Mouse (Mus musculus) liver, embryonic 16.5 days (tissue): ENCODE measurements around the gene Ntmt1. TPM values are rescaled to one million over a fixed set of nuclear protein-coding genes. Genes with fewer than 3 reads are reported as not detected.

ENCODE experiments used
- ATAC-seq: fragments of 200-750 bp; cut with Nextera tagmentation; 2 replicates; pipeline ENCODE4 v1.8.0; 2017; ENCODE audit warnings: low read depth, mild to moderate bottlenecking, moderate number of reproducible peaks, moderate library complexity
- H3K27ac ChIP-seq: fragments of 300-500 bp; sonication (generic); 2 replicates; pipeline ENCODE4 v1.5.1; 2014; ENCODE audit warnings: mild to moderate bottlenecking, low read length
- H3K27me3 ChIP-seq: fragments of 300-500 bp; sonication (generic); 2 replicates; pipeline ENCODE4 v1.6.1; 2014; ENCODE audit warnings: low read depth, low read length, mixed read lengths; ENCODE audit not compliant: control insufficient read depth, insufficient read depth
- H3K36me3 ChIP-seq: fragments of 300-500 bp; sonication (generic); 2 replicates; pipeline ENCODE4 v1.6.1; 2014; ENCODE audit warnings: mild to moderate bottlenecking; ENCODE audit not compliant: control insufficient read depth, insufficient read depth
- H3K4me1 ChIP-seq: fragments of 300-500 bp; sonication (generic); 2 replicates; pipeline ENCODE4 v1.6.1; 2014; ENCODE audit warnings: low read depth, low read length, mixed read lengths; ENCODE audit not compliant: control insufficient read depth
- H3K4me2 ChIP-seq: fragments of 300-500 bp; sonication (generic); 2 replicates; pipeline ENCODE4 v1.6.1; 2014; ENCODE audit warnings: low read depth, low read length, mixed read lengths
- H3K4me3 ChIP-seq: fragments of 300-500 bp; sonication (generic); 2 replicates; pipeline ENCODE4 v1.5.1; 2014; ENCODE audit warnings: low read depth, mild to moderate bottlenecking, low read length
- H3K9ac ChIP-seq: fragments of 300-500 bp; sonication (generic); 2 replicates; pipeline ENCODE4 v1.6.1; 2014; ENCODE audit warnings: low read depth, low read length
- H3K9me3 ChIP-seq: fragments of 300-500 bp; sonication (generic); replicated peaks from 2 replicates; pipeline ENCODE4 v1.6.1; 2016; ENCODE audit warnings: low read length; ENCODE audit not compliant: control insufficient read depth
- WGBS: fragments of 180-500 bp; shearing (Covaris S2); extraction: QIAGEN DNeasy Blood & Tissue Kit; methylation state at CpG from one replicate; pipeline ENCODE4 v1.1.7; 2014; ENCODE audit not compliant: insufficient replicate concordance; 5-methylcytosine and 5-hydroxymethylcytosine counted together
- polyA plus RNA-seq: library from polyadenylated mRNA; unstranded; fragments of >200 nt; fragmentation: Nextera tagmentation; extraction: Ambion mirVana; gene quantifications from 2 replicates; pipeline ENCODE4 v1.2.1, GENCODE M21; 2015

The Ntmt1 gene
- polyA plus RNA-seq, 1 experiment from 2014 or later = 24.9 TPM

GRCm38 (mm10) chr2:30795271-30795888 lies 12.2 kb upstream of the Ntmt1 start:
- H3K4me3 ChIP-seq = peak overlapping the region; percentile 51
- H3K9me3 ChIP-seq = no peaks in the 10 kb centered on the region
- H3K4me1 ChIP-seq = peaks cover 15% of the 10 kb centered on the region
- peak overlapping the region; percentile 69 for H3K4me2 ChIP-seq
- H3K27me3 ChIP-seq = peaks cover 42% of the 10 kb centered on the region
- WGBS = 63% methylated on average over 7 of the region's 7 CpGs
- no peaks in the 10 kb centered on the region for H3K36me3 ChIP-seq
- no peak overlapping the region for H3K27ac ChIP-seq
- no peak overlapping the region for H3K9ac ChIP-seq
- no peak for ATAC-seq

- H3K27ac ChIP-seq = no peak overlapping the region
- peaks cover 15% of the 10 kb centered on the region for H3K4me1 ChIP-seq
- no peaks in the 10 kb centered on the region for H3K36me3 ChIP-seq
- peaks cover 47% of the 10 kb centered on the region for H3K27me3 ChIP-seq
- H3K9ac ChIP-seq = no peak overlapping the region
- H3K4me3 ChIP-seq = no peak overlapping the region
- WGBS = 59% methylated on average over 5 of the region's 5 CpGs
- no peak for ATAC-seq
- no peaks in the 10 kb centered on the region for H3K9me3 ChIP-seq
- H3K4me2 ChIP-seq = no peak overlapping the region
Observed at GRCm38 (mm10) chr2:30795889-30796275, 11.7 kb upstream of the Ntmt1 start.

- WGBS = 2% methylated on average over 11 of the region's 11 CpGs
- Histone ChIP-seq H3K27me3 (peaks cover 52% of the 10 kb centered on the region), H3K9me3 (no peaks in the 10 kb centered on the region), H3K4me2 (peak overlapping the region; percentile 37; the same call in 1 of the 2 replicates), H3K4me1 (peaks cover 15% of the 10 kb centered on the region), H3K36me3 (no peaks in the 10 kb centered on the region), H3K4me3 (no peak overlapping the region), H3K9ac (no peak overlapping the region), H3K27ac (no peak overlapping the region)
- ATAC-seq = peak; percentile 54
Observed at GRCm38 (mm10) chr2:30796382-30796781, 11.2 kb upstream of the Ntmt1 start.

GRCm38 (mm10) chr2:30799456-30799855 lies 8.2 kb upstream of the Ntmt1 start:
- Histone ChIP-seq H3K4me1 (peaks cover 15% of the 10 kb centered on the region), H3K9me3 (no peaks in the 10 kb centered on the region), H3K27me3 (peaks cover 77% of the 10 kb centered on the region), H3K4me2 (no peak overlapping the region), H3K4me3 (no peak overlapping the region), H3K9ac (no peak overlapping the region), H3K27ac (no peak overlapping the region), H3K36me3 (no peaks in the 10 kb centered on the region)
- no peak for ATAC-seq
- 55% methylated on average over 3 of the region's 3 CpGs for WGBS

GRCm38 (mm10) chr2:30800671-30801066 lies 7.0 kb upstream of the Ntmt1 start:
- H3K27me3 ChIP-seq = peaks cover 77% of the 10 kb centered on the region
- ATAC-seq = no peak
- H3K4me3 ChIP-seq = no peak overlapping the region; the same call in 1 of the 2 replicates

GRCm38 (mm10) chr2:30801067-30801852 lies 6.4 kb upstream of the Ntmt1 start:
- Histone ChIP-seq H3K4me3 (peak overlapping the region; percentile 46), H3K4me1 (peaks cover 5% of the 10 kb centered on the region), H3K4me2 (peak overlapping the region; percentile 59), H3K9ac (peak overlapping the region; percentile 15; the same call in 1 of the 2 replicates), H3K9me3 (no peaks in the 10 kb centered on the region), H3K27ac (no peak overlapping the region), H3K27me3 (peaks cover 74% of the 10 kb centered on the region), H3K36me3 (no peaks in the 10 kb centered on the region)
- peak; percentile 43; the same call in 1 of the 2 replicates for ATAC-seq
- WGBS = under 1% methylated on average over 68 of the region's 77 CpGs

More at GRCm38 (mm10) chr2:30800671-30801066, 7.0 kb upstream of the Ntmt1 start:
- Histone ChIP-seq H3K4me2 (peak overlapping the region; percentile 59; the same call in 1 of the 2 replicates), H3K9ac (no peak overlapping the region), H3K36me3 (no peaks in the 10 kb centered on the region), H3K9me3 (no peaks in the 10 kb centered on the region), H3K4me1 (peaks cover 6% of the 10 kb centered on the region), H3K27ac (no peak overlapping the region)
- 22% methylated on average over 7 of the region's 7 CpGs for WGBS

- Histone ChIP-seq H3K9ac (no peak within 1 kb of the TSS), H3K9me3 (no peaks in the 10 kb centered on the region), H3K4me2 (no peak within 1 kb of the TSS), H3K36me3 (no peaks in the 10 kb centered on the region), H3K4me1 (peaks cover 14% of the 10 kb centered on the region), H3K27ac (no peak within 1 kb of the TSS), H3K4me3 (no peak within 1 kb of the TSS), H3K27me3 (peaks cover 57% of the 10 kb centered on the region)
- no peak for ATAC-seq
- 61% methylated on average over 3 of the region's 3 CpGs for WGBS
Observed at GRCm38 (mm10) chr2:30803604-30804003, 4.0 kb upstream of the Ntmt1 start, which contains the start of gene 1700001O22Rik. 1700001O22Rik (minus strand) TSS chr2:30803661.

GRCm38 (mm10) chr2:30805983-30806382 lies 1.6 kb upstream of the Ntmt1 start:
- 92% methylated on average over 2 of the region's 2 CpGs for WGBS
- no peak overlapping the region for H3K9ac ChIP-seq
- no peak overlapping the region for H3K4me3 ChIP-seq

GRCm38 (mm10) chr2:30807147-30807647 lies 429 bp upstream of the Ntmt1 start:
- no peaks in the 10 kb centered on the region for H3K9me3 ChIP-seq
- H3K9ac ChIP-seq = peak overlapping the region; percentile 60
- no peak for ATAC-seq
- H3K27me3 ChIP-seq = peaks cover 21% of the 10 kb centered on the region
- H3K4me2 ChIP-seq = peak overlapping the region; percentile 90
- H3K36me3 ChIP-seq = no peaks in the 10 kb centered on the region
- H3K27ac ChIP-seq = no peak overlapping the region; the same call in 1 of the 2 replicates
- peaks cover 22% of the 10 kb centered on the region for H3K4me1 ChIP-seq
- H3K4me3 ChIP-seq = peak overlapping the region; percentile 66
- WGBS = 8% methylated on average over 28 of the region's 28 CpGs

More at GRCm38 (mm10) chr2:30805983-30806382, 1.6 kb upstream of the Ntmt1 start:
- peaks cover 22% of the 10 kb centered on the region for H3K4me1 ChIP-seq
- H3K27ac ChIP-seq = no peak overlapping the region
- peaks cover 33% of the 10 kb centered on the region for H3K27me3 ChIP-seq
- ATAC-seq = no peak
- H3K9me3 ChIP-seq = no peaks in the 10 kb centered on the region
- no peak overlapping the region for H3K4me2 ChIP-seq
- H3K36me3 ChIP-seq = no peaks in the 10 kb centered on the region
